Mouse (Mus musculus) heart, adult 2 months (tissue): ENCODE results near the gene Krt81.

Experiments
- CTCF ChIP-seq: fragments of 200-600 bp; IDR thresholded peaks from 2 replicates; pipeline ENCODE4 v1.8.1; 2022; ENCODE audit warnings: antibody characterized with exemption, mild to moderate bottlenecking, moderate library complexity
- POLR2A ChIP-seq: fragments of 200-500 bp; IDR thresholded peaks from 2 replicates; pipeline ENCODE4 v1.6.1; 2011; ENCODE audit warnings: mild to moderate bottlenecking, low read depth, low read length, control low read depth; ENCODE audit not compliant: insufficient read depth

DNA sequence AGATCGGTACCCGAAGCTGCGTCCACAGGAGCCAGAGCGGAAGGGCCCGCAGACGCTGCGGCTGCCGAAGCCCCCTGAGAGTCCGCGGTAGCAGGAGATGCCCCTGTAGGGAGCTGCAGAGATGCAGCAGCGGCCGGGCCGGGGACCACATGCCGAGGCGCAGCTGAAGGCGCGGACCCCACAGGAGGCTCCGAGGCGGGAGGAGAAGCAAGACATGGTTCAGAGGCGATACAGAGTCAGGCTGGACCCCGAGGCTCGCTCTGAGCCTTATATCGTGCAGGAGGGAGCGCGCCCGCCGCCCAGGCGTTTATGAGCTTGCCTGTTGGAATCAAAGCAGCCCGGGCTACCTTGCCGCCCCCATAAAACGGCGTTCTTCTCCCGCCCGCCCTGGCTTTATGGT is 25.0 kb downstream of the Krt81 start, which contains the start of gene Krt87:
- TF ChIP-seq CTCF (no peak), POLR2A (no peak)
